In the genomic region with DNA sequence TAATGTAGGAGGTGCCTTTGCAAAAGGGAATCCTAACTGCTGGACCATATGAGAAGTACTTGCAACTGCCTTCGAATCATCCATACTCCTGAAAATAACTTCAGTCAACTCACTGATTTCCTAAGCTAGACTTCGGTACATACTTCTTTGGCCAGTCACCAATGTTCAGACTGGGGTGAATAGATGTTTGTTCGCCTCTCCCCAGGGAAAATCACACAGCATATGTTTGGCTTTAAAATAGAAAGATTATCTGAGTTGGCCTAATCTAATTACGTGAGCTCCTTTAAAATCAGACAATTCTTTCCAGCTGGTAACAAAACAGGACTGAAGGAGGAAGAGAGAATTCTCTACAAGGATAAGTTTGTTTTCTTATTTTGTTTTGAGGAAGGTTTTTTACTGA, we compare ENCODE assay signal across 28 mouse cellular contexts.
"Had no signal": no experiment of that assay in that cellular context is flagged by ENCODE, and none has a peak within 500 bp of the region (broad histone marks: within the 10 kb centered on the region; RNA-seq: fewer than 3 reads in every experiment).

No protein-coding gene starts in this region.

- H3K4me2 ChIP-seq: embryonic facial prominence, embryonic 12.5 days; embryonic facial prominence, embryonic 13.5 days; embryonic facial prominence, embryonic 15.5 days; forebrain, embryonic 12.5 days; forebrain, embryonic 13.5 days; forebrain, embryonic 15.5 days; heart, embryonic 11.5 days; heart, embryonic 12.5 days had no signal

- H3K27me3 ChIP-seq: embryonic facial prominence, embryonic 12.5 days; embryonic facial prominence, embryonic 13.5 days; embryonic facial prominence, embryonic 15.5 days; forebrain, embryonic 12.5 days; forebrain, embryonic 13.5 days; forebrain, embryonic 15.5 days; heart, embryonic 12.5 days had no signal

- ATAC-seq: forebrain, embryonic 13.5 days; forebrain, embryonic 14.5 days; forebrain, embryonic 15.5 days; forebrain, embryonic 16.5 days; forebrain, postnatal 0 days had no signal

- H3K4me1 ChIP-seq: forebrain, embryonic 12.5 days; forebrain, embryonic 13.5 days; heart, embryonic 10.5 days; heart, embryonic 12.5 days had no signal

- H3K9me3 ChIP-seq: embryonic facial prominence, embryonic 12.5 days; embryonic facial prominence, embryonic 13.5 days; embryonic facial prominence, embryonic 15.5 days; forebrain, embryonic 10.5 days; forebrain, embryonic 12.5 days; forebrain, embryonic 13.5 days; forebrain, embryonic 15.5 days; heart, embryonic 10.5 days; heart, embryonic 12.5 days had no signal

- H3K36me3 ChIP-seq: embryonic facial prominence, embryonic 12.5 days; embryonic facial prominence, embryonic 13.5 days; embryonic facial prominence, embryonic 15.5 days; forebrain, embryonic 10.5 days; forebrain, embryonic 12.5 days; forebrain, embryonic 15.5 days; heart, embryonic 10.5 days; heart, embryonic 12.5 days had no signal

- DNase-seq: cerebellum, adult 2 months; cerebellum, adult 8-10 months; cerebellum, adult 9-10 months; cerebellum, adult 9-11 months; cerebellum, postnatal 10 days; cerebellum, postnatal 14 days; cerebellum, postnatal 36 days; embryo, embryonic 11 days; forebrain, postnatal 0 days; gastrocnemius, adult 2 months; gastrocnemius, postnatal 10 days; gastrocnemius, postnatal 14 days; gastrocnemius, postnatal 25 days; gastrocnemius, postnatal 36 days; heart, adult 2 months had no signal

- H3K4me3 ChIP-seq: embryonic facial prominence, embryonic 12.5 days; embryonic facial prominence, embryonic 13.5 days; embryonic facial prominence, embryonic 15.5 days; erythroblast, embryonic 14.5 days; forebrain, embryonic 10.5 days; forebrain, embryonic 12.5 days; forebrain, embryonic 13.5 days; forebrain, embryonic 15.5 days; gastrocnemius, adult 2 months; heart, adult 2 months; heart, embryonic 10.5 days; heart, embryonic 12.5 days had no signal

- H3K9ac ChIP-seq: embryonic facial prominence, embryonic 12.5 days; embryonic facial prominence, embryonic 13.5 days; embryonic facial prominence, embryonic 15.5 days; forebrain, embryonic 12.5 days; forebrain, embryonic 13.5 days; forebrain, embryonic 15.5 days; forebrain, postnatal 0 days; heart, embryonic 12.5 days had no signal

- H3K27ac ChIP-seq: embryonic facial prominence, embryonic 12.5 days; embryonic facial prominence, embryonic 13.5 days; embryonic facial prominence, embryonic 15.5 days; forebrain, embryonic 10.5 days; forebrain, embryonic 12.5 days; forebrain, embryonic 13.5 days; forebrain, embryonic 15.5 days; heart, adult 2 months; heart, embryonic 10.5 days had no signal
